Mouse (Mus musculus): ENCODE results near the gene Nfatc2ip.

Gene Nfatc2ip

DNA sequence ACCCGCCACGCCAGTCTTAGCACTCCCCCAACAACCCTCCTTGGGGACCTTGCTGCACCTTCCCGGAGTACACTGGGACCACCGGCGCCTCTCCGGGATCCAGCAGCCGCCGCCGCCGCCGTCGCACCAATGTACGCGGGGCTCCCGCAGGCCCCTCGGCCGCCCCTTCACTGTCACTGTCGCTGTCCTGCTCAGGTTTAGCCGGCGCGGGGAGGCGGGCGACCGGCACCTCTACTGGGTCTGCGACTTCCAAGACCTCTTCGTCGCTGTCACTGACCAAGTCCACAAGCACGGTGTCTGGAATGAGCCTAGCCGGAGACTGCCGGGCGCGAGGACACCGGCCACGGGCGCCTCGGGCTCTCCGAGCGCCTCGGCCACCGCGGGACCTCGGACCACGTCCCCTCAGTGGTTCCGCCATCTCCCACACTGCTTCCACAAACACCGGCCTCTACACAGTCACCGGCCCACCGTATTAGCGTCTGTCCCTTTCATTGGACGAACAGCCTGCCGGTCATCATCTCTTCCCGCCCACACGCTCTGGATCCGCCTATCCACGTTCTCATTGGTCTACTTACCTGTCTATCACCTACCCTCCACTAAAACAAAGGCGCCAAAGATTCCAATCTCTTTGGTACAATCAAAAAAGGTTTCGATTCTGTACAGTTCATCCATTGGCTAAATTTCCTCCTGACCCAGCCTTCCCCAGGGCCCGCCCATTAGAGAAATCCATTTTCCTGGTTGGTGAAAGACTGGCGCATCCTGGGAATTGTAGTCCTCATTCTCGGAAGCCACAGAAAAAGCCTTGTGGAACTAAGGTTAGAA lies at the start of gene Nfatc2ip:
Nfatc2ip (minus strand) TSS at position 440 of the 822 bp plus-strand sequence.
- peak; percentile 99 for DNase-seq (ENCODE audit: low read depth, low spot score)

DNA sequence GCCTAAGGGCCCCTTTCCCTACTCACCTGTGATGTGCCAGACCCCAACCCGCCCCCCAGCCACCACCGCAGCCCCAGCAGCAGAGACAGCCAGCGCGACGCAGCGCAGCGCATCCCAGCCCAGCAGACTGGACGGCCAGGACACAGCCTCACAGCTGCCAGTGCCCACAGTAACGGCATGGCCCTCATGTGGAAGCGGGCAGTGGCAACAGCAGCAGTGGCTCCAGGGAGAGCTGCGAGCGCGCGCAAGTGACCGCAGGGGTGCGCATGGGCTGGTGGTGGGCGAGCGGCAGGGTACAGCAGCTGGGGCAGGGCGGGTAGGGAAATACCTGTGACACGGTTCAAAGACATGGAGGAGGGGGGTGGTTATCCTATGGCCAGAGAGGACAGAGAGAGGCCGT lies 49.7 kb upstream of the Nfatc2ip start:
- DNase-seq (ENCODE audit: low read depth, low spot score): no peak

DNA sequence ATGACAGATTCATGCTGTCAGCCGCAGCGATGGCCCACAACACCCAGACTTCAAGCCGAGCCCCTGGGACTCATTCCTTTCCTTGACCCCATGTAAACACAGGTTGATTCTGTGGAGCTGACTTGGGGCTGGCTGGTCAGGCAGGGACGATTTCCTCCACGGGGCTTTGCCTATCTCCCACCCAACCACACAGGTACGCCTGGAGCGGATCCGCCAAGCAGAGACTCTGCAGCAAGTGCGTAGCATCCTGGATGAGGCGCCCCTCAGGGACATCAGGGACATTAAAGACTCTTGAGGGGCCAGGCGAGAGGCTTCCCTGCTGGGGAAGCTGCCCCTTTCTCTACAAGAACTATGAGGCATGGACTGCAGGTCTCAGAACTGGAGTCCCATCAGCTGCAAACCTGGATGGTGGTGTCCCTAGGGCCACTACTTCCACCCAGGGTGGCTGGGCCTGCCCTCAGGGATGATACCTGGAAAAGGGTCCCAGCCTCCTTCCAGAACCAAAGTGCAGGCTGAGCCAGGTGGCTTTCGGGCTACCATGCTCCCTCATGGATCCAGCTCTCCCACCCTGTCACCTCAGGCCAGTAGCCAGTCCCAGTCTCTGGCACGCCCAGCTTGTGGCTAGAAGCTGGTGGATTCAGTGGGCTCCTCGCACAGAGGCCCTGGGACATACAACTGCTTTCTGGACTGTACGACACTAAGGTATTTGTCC lies 48.7 kb upstream of the Nfatc2ip start:
- DNase-seq (ENCODE audit: low read depth, low spot score): no peak

DNA sequence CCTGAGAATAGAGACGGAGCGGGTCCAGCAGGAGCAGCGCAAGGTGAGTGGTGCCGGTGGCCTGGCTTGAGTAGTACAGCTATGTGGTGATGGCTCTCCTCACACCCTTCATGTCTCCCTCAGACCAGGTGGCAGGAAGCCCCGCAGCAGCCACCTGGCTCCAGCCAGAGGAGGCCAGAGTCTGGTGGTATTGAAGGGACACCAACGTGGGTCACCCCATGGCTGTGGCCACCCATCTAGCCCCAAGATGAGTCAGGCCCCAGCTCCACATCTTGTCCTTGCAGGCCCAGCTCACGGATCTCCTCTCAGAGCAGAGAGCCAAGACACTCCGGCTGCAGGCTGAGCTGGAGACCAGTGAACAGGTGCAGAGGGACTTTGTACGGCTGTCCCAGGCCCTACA lies 48.0 kb upstream of the Nfatc2ip start:
- DNase-seq (ENCODE audit: low read depth, low spot score): no peak

DNA sequence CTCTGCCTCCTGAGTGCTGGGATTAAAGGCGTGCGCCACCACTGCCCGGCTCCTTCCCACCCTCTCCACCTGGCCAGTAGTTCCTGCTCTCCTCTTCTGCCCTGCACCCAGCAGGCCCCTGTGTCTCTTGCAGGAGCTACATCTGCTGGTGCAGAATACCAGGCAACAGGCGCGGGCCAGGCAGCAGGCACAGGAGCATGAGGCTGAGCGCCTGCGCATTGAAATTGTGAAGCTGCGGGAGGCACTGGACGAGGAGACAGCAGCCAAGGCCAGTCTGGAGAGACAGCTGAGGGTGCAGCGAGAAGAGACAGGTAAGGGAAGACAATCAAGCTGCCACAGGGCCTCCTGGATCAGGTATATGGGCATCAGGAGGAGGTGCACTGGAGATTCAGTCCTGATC lies 47.5 kb upstream of the Nfatc2ip start:
- no peak for DNase-seq (ENCODE audit: low read depth, low spot score)

DNA sequence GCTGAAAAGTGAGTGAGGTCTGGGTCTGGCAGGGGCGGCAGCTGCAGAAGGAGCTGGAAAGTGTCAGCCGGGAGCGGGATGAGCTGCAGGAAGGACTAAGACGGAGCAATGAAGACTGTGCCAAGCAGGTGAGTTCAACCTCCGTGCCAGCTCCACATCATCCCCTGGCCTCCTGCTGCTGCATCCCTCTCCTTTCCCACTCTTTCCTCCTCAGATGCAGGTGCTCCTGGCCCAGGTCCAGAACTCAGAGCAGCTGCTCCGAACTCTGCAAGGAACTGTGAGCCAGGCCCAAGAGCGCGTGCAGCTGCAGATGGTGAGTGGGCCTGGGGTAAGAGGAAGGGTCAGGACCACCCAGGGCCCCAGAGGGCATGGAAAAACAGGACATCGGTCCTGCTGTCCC lies 43.6 kb upstream of the Nfatc2ip start:
- DNase-seq (ENCODE audit: low read depth, low spot score): no peak

DNA sequence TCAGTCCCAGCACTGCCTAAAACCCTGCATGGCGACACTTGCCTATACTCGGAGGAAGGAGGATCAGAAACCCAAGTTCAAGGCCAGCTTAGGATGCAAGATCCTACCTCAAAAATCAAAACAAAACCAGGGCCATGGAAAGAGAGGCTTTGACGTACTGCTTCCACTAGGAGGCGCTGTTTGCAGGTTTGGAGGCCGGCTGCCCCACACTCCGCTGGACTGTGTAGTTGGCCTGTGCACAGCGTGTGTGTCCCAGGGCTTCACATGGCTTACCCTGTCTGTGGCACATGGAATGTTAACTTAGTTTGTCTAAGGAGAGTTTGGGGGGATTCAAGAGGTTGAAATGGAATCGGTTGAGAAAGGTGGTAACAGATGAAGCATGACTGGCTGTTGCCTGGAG lies 40.3 kb upstream of the Nfatc2ip start:
- peak; percentile 20 for DNase-seq (ENCODE audit: low read depth, low spot score)

DNA sequence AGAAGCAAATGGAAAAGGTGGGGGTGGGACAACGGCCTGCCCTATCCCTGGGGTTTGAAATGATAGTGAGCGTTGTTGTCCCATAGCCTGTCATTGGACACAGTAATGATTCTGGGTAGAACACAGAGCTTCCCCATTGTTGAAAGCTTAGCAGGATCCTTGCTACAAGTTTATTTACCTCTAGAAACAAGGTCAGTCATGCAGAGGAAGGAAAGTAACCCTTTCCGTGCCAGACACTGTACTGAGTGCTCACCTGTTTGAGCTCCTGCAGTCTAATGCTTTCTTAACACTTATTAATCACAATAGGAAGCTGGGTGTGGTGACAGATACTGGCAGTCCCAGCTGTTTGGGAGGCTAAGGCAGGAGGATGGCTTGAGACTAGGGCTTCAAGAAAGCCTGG lies 39.3 kb upstream of the Nfatc2ip start:
- no peak for DNase-seq (ENCODE audit: low read depth, low spot score)

DNA sequence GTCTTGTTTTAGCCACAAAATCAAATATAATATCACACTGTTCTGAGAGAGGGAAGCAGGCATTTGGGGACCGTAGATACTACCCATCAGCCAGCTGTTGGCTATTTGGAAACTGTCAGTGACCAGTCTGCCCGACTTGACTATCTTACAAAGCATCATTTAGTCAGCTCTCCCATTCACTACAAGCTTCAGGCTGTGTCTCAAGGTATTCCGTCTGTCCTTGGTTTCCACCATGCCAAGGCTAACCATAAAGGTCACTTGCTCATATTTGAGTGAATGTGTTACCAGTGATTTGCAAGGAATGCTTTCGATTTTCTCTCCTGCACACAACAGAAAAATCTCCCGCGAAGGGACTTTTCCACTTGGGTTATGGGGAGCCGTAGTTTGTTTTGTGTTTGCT lies 38.2 kb upstream of the Nfatc2ip start:
- no peak for DNase-seq (ENCODE audit: low read depth, low spot score)

DNA sequence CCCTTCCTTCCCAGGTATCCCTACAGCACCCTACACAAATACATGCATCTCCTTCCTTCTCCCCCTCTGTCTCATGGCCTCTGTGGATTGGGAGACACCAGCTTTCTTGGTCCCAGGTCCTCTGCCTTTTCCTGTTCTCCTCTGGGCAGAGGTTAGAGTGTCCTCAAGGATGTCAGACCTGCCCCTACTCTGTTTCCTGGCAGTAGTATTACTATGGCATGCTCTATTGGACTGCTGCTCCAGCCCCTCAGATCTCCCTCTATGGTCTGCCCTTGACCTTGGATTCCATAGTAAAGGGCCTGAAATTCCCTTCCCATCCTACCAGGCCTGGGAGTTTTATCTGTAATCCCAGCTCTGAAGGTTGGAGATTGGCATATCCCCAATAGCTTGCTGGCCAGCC lies 33.6 kb upstream of the Nfatc2ip start:
- DNase-seq (ENCODE audit: low read depth, low spot score): no peak

DNA sequence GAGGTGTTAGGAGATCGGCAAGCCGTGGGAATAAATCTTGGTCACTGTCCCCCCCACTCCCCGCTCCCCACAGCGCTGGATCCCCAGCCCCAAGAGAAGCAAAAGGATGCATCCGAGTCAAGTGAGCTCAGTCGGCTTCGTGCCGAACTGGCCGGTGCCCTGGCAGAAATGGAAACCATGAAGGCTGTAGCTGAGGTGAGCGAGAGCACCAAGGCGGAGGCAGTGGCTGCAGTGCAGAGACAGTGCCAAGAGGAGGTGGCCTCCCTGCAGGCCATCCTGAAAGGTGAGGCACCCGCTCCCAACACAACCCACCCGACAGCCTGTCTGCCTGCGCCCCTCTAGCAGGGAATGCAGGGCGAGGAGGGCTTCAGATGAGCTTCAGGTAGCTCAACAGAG lies 33.0 kb upstream of the Nfatc2ip start:
- DNase-seq (ENCODE audit: low read depth, low spot score): no peak

DNA sequence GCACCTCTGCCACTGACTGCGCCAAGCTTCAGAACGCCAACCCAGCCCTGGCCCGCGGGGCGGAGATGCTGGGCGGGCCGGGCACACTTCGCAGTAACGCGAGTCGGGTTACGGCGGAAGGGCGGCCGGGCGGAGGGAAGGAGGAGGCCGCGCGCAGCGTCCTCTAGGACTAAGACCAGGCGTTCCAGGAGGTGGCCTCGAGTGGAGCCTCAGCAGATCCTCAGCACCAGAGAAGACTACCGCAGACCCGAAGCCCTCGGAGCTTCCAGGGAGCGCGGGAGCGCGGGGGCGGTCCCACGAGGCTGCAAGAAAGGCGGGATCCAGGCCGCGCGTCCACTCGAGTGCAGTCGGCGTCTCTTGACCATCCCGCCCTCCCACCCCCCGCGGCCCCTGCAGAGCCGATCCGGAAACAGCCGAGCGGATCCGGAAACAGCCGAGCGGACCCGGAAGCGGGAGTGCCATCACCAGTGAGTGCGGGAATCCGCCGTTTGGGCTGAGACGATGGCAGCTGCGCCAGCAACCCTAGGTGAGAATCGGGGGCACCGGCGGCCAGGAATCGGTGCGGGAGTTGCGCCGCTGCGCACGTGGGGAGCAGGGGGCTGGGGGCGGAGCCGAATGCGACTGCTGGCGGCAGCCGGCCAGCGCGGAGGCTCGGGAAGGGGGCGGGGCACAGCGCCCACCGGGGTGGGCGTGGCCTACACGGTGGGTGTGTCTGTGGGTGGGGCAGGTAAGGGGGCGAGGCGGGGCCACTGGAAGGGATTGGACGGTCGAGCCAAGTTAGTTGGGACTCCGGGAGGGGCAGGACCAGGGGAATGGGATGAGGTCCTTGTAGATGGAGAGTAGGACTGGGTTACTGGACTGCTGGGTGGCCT lies 32.3 kb upstream of the Nfatc2ip start, which contains the start of gene Rabep2:
Rabep2 (plus strand) TSS at position 129 of the 872 bp plus-strand sequence.
- DNase-seq (ENCODE audit: low read depth, low spot score): peak; percentile 85

DNA sequence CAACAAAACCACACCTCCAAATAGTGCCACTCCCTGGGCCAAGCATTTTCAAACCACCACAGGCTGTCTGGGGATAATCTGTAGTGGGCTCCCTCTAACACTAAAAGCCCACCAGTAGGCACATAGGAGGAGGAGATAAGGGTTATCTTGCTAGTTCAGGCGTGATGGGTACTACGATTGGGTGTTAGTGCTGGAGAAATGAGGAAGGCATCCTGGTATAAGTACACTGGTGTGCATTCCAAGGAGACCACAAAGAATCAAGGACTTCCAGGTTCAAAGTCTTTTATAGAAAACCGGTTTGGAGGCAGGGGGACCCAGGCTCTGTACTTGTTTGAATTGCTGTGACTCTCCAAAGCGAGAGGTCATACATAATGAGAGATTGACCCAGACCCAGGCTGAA lies 31.6 kb upstream of the Nfatc2ip start:
- DNase-seq (ENCODE audit: low read depth, low spot score): no peak

DNA sequence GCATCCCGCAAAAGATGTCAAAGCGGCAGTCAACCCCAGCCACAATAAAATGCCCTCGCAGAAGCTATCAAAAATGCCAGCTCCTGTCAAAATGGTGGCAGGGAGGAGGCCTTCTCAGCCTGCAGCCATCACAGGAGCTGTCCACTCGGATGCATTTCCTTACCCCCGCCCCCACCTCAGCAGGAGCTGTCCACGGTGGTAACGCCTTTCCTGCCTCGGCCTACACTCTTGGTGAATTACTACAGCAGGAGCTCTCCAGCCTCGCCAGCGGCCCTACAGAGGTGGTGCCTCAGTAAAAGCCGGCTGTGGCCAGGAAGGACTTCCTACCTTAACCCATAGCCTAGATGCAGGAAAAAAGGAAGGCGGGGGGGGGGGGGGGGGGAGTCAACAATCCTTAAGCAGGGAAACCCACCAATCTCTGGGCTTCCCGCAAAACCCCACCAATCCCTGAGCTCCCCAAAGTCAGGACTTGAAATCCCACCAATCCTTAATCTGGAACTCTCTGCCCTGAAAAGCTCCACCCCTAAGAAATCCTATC lies 30.9 kb upstream of the Nfatc2ip start:
- DNase-seq (ENCODE audit: low read depth, low spot score): peak; percentile 26

DNA sequence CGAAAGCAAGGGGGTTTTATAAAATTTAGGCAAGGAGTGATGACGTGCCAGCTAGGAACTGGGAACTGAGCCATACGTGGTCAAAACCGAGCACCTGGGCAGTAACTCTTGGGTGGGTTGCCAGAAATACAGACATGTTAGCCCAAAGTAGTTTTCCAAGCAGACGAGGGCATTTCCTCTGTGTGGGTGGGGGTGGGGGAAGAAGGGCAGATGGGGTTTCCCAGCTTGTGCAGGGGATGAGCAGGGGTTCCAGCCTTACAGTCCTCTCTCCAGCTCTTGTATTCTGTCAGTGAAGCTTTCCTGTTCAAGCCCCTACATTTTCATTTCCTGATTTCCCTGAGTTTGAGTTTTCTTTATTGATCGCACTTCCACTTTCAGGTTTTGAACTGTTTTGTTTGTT lies 27.6 kb upstream of the Nfatc2ip start:
- DNase-seq (ENCODE audit: low read depth, low spot score): no peak

DNA sequence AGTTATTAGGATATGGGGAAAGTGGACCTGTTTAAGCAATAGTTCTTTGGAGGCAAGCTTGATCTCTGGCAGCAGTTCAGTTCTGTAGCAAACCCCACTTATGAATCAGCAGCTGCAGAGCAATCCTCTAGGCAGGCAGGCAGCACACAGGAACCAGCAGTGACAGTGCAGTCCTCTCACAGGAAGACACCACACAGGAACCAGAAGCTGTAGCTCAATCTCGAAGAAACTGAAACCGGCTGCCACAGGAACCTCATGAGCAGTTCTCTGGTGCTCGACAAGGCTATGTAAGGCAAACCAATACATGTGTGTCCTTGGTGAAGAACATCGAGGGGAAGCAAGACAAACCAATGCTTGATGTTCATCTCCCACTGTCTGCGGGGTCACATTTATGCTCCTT lies 25.2 kb upstream of the Nfatc2ip start:
- no peak for DNase-seq (ENCODE audit: low read depth, low spot score)

DNA sequence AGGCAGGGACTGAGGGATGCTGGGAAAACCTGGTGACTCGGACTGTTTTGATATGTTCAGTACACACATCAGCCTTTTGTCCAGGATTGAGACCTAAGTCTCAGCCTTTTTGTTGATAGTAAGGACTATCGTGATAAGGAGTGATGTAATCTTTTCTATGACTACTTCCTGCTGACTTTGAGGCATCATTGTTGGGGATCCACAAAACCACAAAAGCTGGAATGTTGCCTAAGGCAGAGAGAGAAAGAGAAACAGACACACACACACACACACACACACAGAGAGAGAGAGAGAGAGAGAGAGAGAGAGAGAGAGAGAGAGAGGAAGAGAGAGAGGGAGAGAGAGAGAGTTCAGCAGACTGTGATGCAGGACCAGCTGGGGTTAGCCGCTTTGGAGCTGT lies 22.0 kb upstream of the Nfatc2ip start:
- DNase-seq (ENCODE audit: low read depth, low spot score): no peak

DNA sequence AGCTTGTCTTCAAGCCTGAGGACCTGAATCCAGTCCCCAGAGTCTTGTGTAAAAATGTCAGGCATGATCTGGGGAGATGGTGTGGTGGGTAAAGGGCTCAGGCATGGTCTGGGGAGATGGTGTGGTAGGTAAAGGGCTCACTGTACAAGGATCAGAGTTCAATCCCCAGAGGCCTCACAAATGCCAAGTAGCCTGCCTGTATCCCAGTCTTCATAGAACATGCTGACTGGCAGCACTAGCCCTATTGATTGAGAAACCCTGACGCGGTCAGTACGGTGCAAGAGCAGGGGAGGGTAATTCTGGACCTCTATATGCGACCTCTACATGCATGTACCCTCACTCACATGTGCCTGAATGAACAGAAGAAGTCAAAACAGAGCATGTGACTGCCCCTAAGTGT lies 21.1 kb upstream of the Nfatc2ip start:
- DNase-seq (ENCODE audit: low read depth, low spot score): no peak

DNA sequence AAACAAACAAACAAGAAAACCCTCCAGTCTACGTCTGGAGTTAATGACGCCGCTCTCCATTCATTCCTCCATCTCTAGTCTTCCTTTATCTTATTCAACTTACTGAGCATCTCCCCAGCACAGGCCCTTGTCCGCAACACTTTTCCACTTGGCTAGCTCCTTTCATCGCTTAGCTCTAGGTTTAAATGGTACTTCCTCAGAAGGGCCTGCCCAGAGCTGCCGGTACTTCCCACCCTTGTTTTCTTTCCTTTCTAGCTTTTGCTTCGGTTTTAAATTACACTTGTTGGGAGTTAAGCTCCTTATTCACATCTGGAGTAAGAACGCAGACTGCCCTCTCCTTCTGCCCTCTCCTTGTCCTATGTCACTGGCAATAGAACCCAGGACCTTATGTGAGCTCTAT lies 20.5 kb upstream of the Nfatc2ip start:
- DNase-seq (ENCODE audit: low read depth, low spot score): no peak

DNA sequence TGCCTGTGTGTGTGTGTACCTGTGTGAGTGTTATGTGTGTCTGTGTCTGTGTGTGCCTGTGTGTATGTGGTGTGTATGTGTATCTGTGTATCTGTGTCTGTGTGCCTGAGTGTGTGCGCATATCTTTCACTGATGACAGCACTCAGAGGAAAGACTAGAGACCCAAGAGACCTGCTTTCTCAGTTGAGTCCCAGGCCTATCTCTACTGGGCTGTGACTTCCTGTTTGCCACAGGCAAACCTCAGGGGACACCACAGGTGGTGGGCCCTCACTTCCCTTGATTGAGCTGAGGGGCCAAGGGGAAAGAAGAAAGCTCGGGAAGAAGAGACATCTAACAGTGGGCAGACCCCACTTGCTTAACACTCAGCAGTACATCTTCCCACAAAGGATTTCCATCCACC lies 20.1 kb upstream of the Nfatc2ip start:
- no peak for DNase-seq (ENCODE audit: low read depth, low spot score)

DNA sequence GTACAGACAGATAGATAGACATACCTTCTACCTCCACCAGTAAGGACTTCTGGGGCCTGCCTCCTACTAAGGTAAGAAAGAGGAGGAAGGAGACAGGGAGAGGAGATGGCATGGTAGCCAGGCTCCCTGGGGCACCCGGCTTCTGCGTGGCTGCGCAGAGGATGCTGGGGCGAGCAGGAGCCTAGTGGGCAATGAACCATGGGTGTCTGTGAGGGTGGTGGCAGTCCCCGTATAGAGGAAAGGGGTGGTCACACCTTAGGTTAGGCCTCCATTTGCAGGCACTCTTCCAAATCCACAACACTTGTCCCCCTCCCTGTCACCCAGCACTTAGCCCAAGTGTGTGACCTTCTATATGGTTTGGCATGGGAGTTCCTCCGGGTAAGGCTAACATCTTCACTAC lies 18.2 kb upstream of the Nfatc2ip start, which contains the start of gene Cd19:
Cd19 (minus strand) TSS at position 165 of the 400 bp plus-strand sequence.
- DNase-seq (ENCODE audit: low read depth, low spot score): no peak

DNA sequence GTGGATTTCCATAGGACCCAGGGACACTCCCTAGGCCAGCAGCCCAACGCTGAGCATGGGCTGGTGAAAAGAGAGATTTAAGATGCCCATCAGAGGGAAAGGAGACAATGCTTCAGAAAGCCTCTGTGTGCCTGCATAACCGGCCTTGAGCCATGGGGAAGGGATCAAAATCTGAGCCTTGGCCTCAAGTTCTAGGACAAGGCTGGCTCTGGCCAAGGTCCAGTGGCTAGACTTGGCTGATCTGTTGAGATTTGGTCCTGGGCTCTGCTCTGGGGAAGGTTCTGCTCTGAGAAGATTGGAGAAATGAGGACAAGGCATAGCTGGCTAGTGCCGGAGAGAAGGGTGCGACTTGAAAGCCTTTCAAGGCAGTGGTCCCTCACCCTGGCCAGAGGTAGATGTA lies 14.5 kb upstream of the Nfatc2ip start:
- no peak for DNase-seq (ENCODE audit: low read depth, low spot score)
